ENCODE assay signal across 16 mouse cellular contexts in genomic region chr15:81969173-81969572, GRCm38 (mm10). TPM values are rescaled to one million over a fixed set of nuclear protein-coding genes. Genes with fewer than 3 reads are reported as not detected.
DNase-seq lines count a peak whose midpoint lies in the region; ATAC-seq lines count a peak whose summit lies in the region.
"Had no signal": no experiment of that assay in that cellular context is flagged by ENCODE, and none has a peak within 500 bp of the region (broad histone marks: within the 10 kb centered on the region; RNA-seq: fewer than 3 reads in every experiment).

No protein-coding gene starts in this region.

- H3K4me2 ChIP-seq in embryonic facial prominence, embryonic 14.5 days (ENCODE audit: low read depth, low read length), result no peak overlapping the region
- H3K4me2 ChIP-seq in limb, embryonic 15.5 days, result no peak overlapping the region
- H3K4me2 ChIP-seq in heart, embryonic 12.5 days, result no peak overlapping the region
- H3K4me2 ChIP-seq: forebrain, embryonic 12.5 days; hindbrain, embryonic 14.5 days; midbrain, embryonic 12.5 days had no signal

- no peak overlapping the region for H3K27ac ChIP-seq in embryonic facial prominence, embryonic 14.5 days (replicated peaks; ENCODE audit: low read depth, low read length)
- H3K27ac ChIP-seq in limb, embryonic 15.5 days, result peak overlapping the region; percentile 40; the same call in 1 of the 2 replicates
- no peak overlapping the region for H3K27ac ChIP-seq in heart, embryonic 12.5 days (ENCODE audit: poor library complexity, severe bottlenecking)
- H3K27ac ChIP-seq: forebrain, embryonic 12.5 days; hindbrain, embryonic 14.5 days; midbrain, embryonic 12.5 days had no signal

- H3K4me1 ChIP-seq in embryonic facial prominence, embryonic 14.5 days (ENCODE audit: control insufficient read depth, insufficient read depth, low read length), result no peaks in the 10 kb centered on the region
- no peaks in the 10 kb centered on the region for H3K4me1 ChIP-seq in limb, embryonic 15.5 days
- H3K4me1 ChIP-seq in heart, embryonic 12.5 days (replicated peaks), result no peaks in the 10 kb centered on the region
- H3K4me1 ChIP-seq: forebrain, embryonic 12.5 days; midbrain, embryonic 12.5 days had no signal

- peak; percentile 74 for DNase-seq in 3T3-L1 (ENCODE audit: low read depth, low spot score)
- peak; percentile 71 for DNase-seq in A20 (ENCODE audit: low read depth, low spot score)
- DNase-seq in embryonic facial prominence, embryonic 14.5 days (ENCODE audit: low spot score), result peak; percentile 42
- DNase-seq in thymus, postnatal 4 days, result no peak
- no peak for DNase-seq in layer of hippocampus, postnatal 10 days (ENCODE audit: low spot score in 2 of 2)
- DNase-seq: adrenal gland, postnatal 25 days; cerebellum, adult 9-11 months; spleen, adult 18-20 months; thymus, postnatal 36 days had no signal

- H3K27me3 ChIP-seq in embryonic facial prominence, embryonic 14.5 days (replicated peaks; ENCODE audit: control insufficient read depth, insufficient read depth, low read length), result no peaks in the 10 kb centered on the region
- no peaks in the 10 kb centered on the region for H3K27me3 ChIP-seq in limb, embryonic 15.5 days
- no peaks in the 10 kb centered on the region for H3K27me3 ChIP-seq in heart, embryonic 12.5 days (replicated peaks)
- H3K27me3 ChIP-seq: forebrain, embryonic 12.5 days; midbrain, embryonic 12.5 days had no signal

- ATAC-seq in embryonic facial prominence, embryonic 14.5 days (ENCODE audit: low read depth), result no peak
- no peak for ATAC-seq in limb, embryonic 15.5 days (ENCODE audit: insufficient number of reproducible peaks, low FRiP score, low TSS enrichment, low read depth)
- no peak for ATAC-seq in heart, embryonic 12.5 days (ENCODE audit: insufficient number of reproducible peaks, low FRiP score)

- no peak overlapping the region for H3K4me3 ChIP-seq in embryonic facial prominence, embryonic 14.5 days (ENCODE audit: low read depth, low read length)
- H3K4me3 ChIP-seq in limb, embryonic 15.5 days, result no peak overlapping the region
- no peak overlapping the region for H3K4me3 ChIP-seq in heart, embryonic 12.5 days
- H3K4me3 ChIP-seq: forebrain, embryonic 12.5 days; midbrain, embryonic 12.5 days had no signal

- no peaks in the 10 kb centered on the region for H3K36me3 ChIP-seq in embryonic facial prominence, embryonic 14.5 days (ENCODE audit: control insufficient read depth, insufficient read depth, low read length)
- no peaks in the 10 kb centered on the region for H3K36me3 ChIP-seq in limb, embryonic 15.5 days
- H3K36me3 ChIP-seq in heart, embryonic 12.5 days, result no peaks in the 10 kb centered on the region
- H3K36me3 ChIP-seq: forebrain, embryonic 12.5 days; midbrain, embryonic 12.5 days had no signal

- peaks cover 8% of the 10 kb centered on the region for H3K9me3 ChIP-seq in embryonic facial prominence, embryonic 14.5 days (ENCODE audit: control insufficient read depth, low read length)
- peaks cover 5% of the 10 kb centered on the region; the same call in 1 of the 2 replicates for H3K9me3 ChIP-seq in limb, embryonic 15.5 days
- peaks cover 8% of the 10 kb centered on the region for H3K9me3 ChIP-seq in heart, embryonic 12.5 days (replicated peaks)

- 52% methylated on average over 7 of the region's 7 CpGs for WGBS in embryonic facial prominence, embryonic 14.5 days
- 41% methylated on average over 7 of the region's 7 CpGs for WGBS in limb, embryonic 15.5 days
- 66% methylated on average over 7 of the region's 7 CpGs for WGBS in heart, embryonic 12.5 days

- H3K9ac ChIP-seq in embryonic facial prominence, embryonic 14.5 days (ENCODE audit: low read depth, low read length), result no peak overlapping the region
- H3K9ac ChIP-seq in limb, embryonic 15.5 days, result no peak overlapping the region
- H3K9ac ChIP-seq in heart, embryonic 12.5 days, result no peak overlapping the region
- H3K9ac ChIP-seq: forebrain, embryonic 12.5 days; hindbrain, embryonic 14.5 days; midbrain, embryonic 12.5 days had no signal

RNA-seq across cellular contexts. Expression of gene Pmm1, which starts 8.4 kb away (rescaled TPM):
- 43.0 and 43.5 TPM in 2 replicates for polyA plus RNA-seq in embryonic facial prominence, embryonic 14.5 days (2014; fragmentation: Nextera tagmentation; extraction: Ambion mirVana)
- polyA plus RNA-seq in limb, embryonic 15.5 days (2015; fragmentation: Nextera tagmentation; extraction: Ambion mirVana), result 39.5 and 40.5 TPM in 2 replicates
- polyA plus RNA-seq in heart, embryonic 12.5 days (2016; fragmentation: Nextera tagmentation; extraction: Ambion mirVana), result 17.7 and 19.6 TPM in 2 replicates
- 100 to 1,000 TPM; 176 to 189 TPM for total RNA-seq in layer of hippocampus, postnatal 10 days (2021)

RNA-seq across cellular contexts. Expression of gene 1700029P11Rik, which starts 11.2 kb away (rescaled TPM):
- polyA plus RNA-seq in embryonic facial prominence, embryonic 14.5 days (2014; fragmentation: Nextera tagmentation; extraction: Ambion mirVana), result not detected in 2 replicates
- polyA plus RNA-seq in limb, embryonic 15.5 days (2015; fragmentation: Nextera tagmentation; extraction: Ambion mirVana), result not detected in 2 replicates
- polyA plus RNA-seq in heart, embryonic 12.5 days (2016; fragmentation: Nextera tagmentation; extraction: Ambion mirVana), result not detected in 2 replicates
- not detected for total RNA-seq in layer of hippocampus, postnatal 10 days (2021)
- total RNA-seq: adrenal gland, postnatal 25 days; heart, adult 18-20 months; left cerebral cortex, adult 8-10 months had no signal
- polyA plus RNA-seq: forebrain, embryonic 12.5 days; hindbrain, embryonic 14.5 days; midbrain, embryonic 12.5 days had no signal

RNA-seq across cellular contexts. Expression of gene Xrcc6, which starts 18.5 kb away (rescaled TPM):
- 68.4 and 68.8 TPM in 2 replicates for polyA plus RNA-seq in embryonic facial prominence, embryonic 14.5 days (2014; fragmentation: Nextera tagmentation; extraction: Ambion mirVana)
- polyA plus RNA-seq in limb, embryonic 15.5 days (2015; fragmentation: Nextera tagmentation; extraction: Ambion mirVana), result 73.8 and 77.5 TPM in 2 replicates
- polyA plus RNA-seq in heart, embryonic 12.5 days (2016; fragmentation: Nextera tagmentation; extraction: Ambion mirVana), result 68.7 and 80.2 TPM in 2 replicates
- 10 to 100 TPM; 25.5 to 36.2 TPM for total RNA-seq in layer of hippocampus, postnatal 10 days (2021)

RNA-seq across cellular contexts. Expression of gene Csdc2, which starts 32.6 kb away (rescaled TPM):
- polyA plus RNA-seq in embryonic facial prominence, embryonic 14.5 days (2014; fragmentation: Nextera tagmentation; extraction: Ambion mirVana), result 20.2 and 20.9 TPM in 2 replicates
- 14.0 and 16.1 TPM in 2 replicates for polyA plus RNA-seq in limb, embryonic 15.5 days (2015; fragmentation: Nextera tagmentation; extraction: Ambion mirVana)
- 6.2 and 6.3 TPM in 2 replicates for polyA plus RNA-seq in heart, embryonic 12.5 days (2016; fragmentation: Nextera tagmentation; extraction: Ambion mirVana)
- 100 to 1,000 TPM; 170 to 185 TPM for total RNA-seq in layer of hippocampus, postnatal 10 days (2021)

RNA-seq across cellular contexts. Expression of gene Polr3h, which starts 43.1 kb away (rescaled TPM):
- 70.4 and 72.6 TPM in 2 replicates for polyA plus RNA-seq in embryonic facial prominence, embryonic 14.5 days (2014; fragmentation: Nextera tagmentation; extraction: Ambion mirVana)
- polyA plus RNA-seq in limb, embryonic 15.5 days (2015; fragmentation: Nextera tagmentation; extraction: Ambion mirVana), result 60.5 and 76.3 TPM in 2 replicates
- polyA plus RNA-seq in heart, embryonic 12.5 days (2016; fragmentation: Nextera tagmentation; extraction: Ambion mirVana), result 106 and 121 TPM in 2 replicates
- total RNA-seq in layer of hippocampus, postnatal 10 days (2021), result 10 to 100 TPM; 50.9 to 52.8 TPM

Comparison
In these comparisons a context has a peak if more than half of its experiments do, and no peak if none do; other contexts are left out.
1. DNase-seq: peak in 3T3-L1 (single experiment), A20 (single experiment) and embryonic facial prominence, embryonic 14.5 days (single experiment); none in thymus, postnatal 4 days (single experiment) and layer of hippocampus, postnatal 10 days (0 of 2).